Mouse (Mus musculus) frontal cortex, postnatal 36 days (tissue): ENCODE results near the gene Tulp1.
"Not testable (repeated sequence)": the region's sequence is repeated elsewhere in the genome, so short reads cannot be mapped to it uniquely, and the experiment has no call there.

Experiments used
- DNase-seq, 2 experiments: peaks; one replicate each; pipeline ENCODE4 v3.0.0; 2022; ENCODE audit warnings: low spot score in 2 of 2

The Tulp1 gene

DNA sequence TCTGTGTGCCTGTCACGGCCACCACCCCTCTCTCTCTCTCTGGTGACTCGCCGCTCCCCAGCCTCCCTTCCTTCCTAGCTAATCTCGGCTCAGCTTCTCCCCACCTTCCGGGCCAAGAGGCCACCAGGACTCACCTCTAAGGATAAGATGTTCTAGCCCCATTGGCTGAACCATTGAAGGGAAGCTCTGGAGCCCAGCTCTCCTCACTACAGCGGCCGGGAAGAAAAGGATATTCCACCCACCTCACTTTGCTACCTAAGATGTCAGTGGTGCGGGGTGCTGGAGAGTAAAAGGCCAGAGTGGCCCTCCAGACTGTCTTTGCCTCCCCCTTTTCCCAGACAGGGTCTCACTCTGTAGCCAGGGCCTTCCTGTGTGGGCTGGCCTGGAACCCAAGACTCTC lies at the start of gene Tulp1:
Gene Tulp1 (minus strand): TSS at position 101 of the 400 bp plus-strand sequence.
- no peak for DNase-seq

DNA sequence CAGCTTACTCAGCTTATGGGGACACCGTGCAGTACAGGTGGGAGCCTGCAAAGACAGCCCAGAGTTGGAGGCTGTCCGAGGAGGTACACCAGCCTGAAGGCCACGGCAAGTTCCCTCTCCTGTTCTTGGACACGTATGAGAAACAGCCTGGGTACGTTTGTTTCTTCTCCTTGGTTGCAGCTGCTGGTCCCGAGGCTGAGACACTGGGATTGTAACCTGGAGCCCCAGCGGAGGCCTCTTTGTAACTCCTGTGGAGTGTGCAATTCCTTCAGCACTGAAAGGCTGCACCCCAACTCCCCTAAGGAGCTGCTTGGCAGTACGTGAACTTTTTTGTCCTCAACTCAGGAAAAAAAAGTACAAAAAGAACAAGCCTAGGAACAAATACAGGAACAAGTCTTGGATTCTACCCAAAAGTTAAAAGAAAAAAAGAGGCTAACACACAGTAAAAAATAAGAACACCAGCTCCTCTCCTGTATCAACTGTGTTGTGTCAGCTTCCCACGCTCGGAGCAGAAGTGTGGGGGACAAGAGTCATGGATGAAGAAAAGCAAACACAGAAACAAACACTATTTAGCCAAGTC lies 46.4 kb upstream of the Tulp1 start:
- DNase-seq: no peak

DNA sequence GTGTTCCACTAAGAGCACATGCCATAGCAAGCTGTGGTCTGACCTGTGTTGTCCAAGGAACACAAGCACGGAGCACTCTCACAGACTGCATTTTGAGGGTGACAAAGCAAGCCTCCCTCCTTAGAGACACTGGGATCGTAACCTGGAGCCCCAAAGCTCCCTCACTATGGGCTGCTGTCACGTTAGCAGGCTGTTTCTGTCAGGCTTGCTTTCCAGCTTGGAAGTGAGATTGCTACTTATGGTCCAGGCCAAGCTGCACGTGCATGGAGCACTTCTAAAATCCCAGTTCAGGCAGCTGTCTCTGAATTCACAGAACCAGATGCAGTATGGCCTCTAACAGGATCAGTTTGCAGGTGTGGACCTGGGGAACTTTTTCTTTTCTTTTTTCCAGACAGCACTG lies 45.7 kb upstream of the Tulp1 start:
- DNase-seq: no peak

DNA sequence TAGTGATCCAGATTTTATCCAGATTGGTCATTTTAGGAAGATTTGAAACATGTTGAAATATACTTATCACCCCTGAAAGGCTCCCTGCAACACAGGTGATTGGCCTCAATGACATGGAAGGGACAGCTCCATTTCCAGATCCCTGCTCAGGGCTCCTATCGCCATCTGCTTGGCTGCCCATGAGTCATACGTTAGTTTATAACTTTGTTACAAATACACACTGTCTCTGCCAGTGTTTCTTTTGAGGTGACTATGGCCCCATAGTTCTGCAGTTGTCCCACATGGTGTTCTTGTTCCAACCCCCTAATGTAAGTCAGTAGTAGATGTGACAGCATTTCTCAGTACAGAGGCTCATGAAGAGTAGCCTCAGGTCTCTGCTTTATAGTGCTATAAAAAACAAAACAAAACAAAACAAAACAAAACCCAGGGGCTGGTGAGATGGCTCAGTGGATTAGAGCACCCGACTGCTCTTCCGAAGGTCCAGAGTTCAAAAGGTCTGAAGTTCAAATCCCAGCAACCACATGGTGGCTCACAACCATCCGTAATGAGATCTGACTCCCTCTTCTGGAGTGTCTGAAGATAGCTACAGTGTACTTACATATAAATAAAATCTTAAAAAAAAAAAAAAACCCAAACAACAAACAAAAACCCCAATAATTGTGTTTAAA lies 43.4 kb upstream of the Tulp1 start:
- DNase-seq: no peak

DNA sequence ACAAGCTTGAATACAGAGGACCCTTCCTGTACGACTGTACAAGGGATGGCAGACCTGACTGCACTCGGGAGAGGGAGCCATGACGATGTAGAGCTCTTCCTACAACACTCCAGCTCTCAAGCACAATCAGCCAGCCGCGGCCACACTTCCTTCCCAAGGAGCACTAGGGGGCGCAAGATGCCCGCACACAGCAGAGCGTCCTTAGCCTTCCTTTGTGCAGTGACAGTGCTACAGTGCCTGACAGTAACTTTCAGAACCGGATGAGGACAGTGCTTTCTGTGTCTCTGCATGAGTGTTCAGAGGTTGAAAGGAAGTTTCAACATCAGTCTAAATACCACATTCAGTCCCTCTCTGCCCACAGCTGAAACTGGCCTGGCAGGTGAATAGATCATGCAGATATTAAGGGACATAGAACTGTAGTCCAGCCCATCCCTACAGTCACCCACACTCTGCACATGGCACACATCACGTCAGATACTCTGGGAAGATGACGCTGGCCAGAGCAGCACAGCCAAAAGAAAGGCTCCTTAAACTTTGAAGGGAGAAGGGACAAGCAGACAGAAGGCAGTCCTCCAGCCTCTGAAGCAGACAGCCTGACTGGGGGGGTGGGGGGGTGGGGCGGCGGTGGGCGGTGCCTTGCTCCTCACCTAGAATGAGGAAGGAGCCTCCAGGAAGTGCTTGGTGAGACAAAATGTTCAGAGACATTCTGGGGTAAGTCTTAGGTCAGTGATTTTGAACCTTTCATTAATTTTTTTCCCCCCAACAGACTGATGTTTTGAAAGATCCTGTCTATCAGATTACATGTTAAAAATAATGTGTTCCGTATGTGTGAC lies 42.6 kb upstream of the Tulp1 start:
- peak; percentile 78 to 86 for DNase-seq

DNA sequence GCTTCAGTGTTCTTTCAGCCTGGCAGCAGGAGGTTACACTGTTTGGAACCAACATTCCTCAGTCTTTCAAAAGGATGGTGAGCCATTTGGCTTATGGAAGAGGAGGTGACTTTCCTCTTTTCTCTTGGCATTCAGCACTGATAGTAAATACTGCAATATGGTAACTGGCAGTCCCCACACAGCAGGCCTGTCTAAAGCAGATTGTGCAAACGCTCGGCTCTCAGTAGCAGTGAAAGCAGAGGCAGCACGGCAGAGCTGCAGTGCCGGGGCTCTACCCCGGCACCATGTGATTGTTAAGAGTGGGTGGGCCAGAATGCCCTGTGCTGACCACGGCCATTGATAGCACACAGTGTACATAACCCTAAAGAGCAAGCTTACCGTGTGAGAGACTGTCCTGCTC lies 41.4 kb upstream of the Tulp1 start:
- DNase-seq: peak in 1 of 2 experiments; percentile 61

DNA sequence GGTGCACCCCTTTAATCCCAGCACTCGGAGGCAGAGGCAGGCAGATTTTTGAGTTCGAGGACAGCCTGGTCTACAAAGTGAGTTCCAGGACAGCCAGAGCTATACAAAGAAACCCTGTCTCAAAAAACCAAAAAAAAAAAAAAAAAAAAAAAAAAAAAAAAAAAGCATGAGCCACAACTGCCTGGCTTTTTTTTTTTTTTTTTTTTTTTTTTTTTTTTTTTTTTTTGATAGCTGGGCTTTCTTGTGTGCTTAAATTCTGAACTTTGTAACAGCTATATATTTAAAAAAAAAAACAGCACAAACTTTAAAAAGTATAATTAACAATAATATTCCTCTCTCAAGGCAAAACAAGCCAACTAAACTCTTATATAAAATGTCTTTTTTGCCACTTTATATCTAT lies 39.7 kb upstream of the Tulp1 start:
- DNase-seq: not testable (repeated sequence)

DNA sequence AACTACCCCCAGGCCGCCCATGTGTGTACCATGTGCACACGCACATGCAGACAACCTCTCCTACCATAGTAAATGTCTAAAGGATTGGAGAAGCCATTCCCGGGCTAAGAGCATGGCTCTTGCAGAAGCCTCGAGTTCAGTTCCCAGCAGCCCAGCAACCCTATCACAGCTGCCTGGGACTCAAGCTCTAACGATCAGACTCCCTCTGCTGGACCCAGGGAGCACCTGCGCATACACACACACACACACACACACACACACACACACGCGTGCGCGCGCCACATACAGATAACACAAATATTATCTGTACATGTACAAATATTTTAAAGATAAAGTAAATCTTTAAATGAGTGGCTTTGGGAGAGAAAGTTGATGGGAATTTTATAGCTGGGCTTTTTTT lies 39.3 kb upstream of the Tulp1 start:
- DNase-seq: no peak

DNA sequence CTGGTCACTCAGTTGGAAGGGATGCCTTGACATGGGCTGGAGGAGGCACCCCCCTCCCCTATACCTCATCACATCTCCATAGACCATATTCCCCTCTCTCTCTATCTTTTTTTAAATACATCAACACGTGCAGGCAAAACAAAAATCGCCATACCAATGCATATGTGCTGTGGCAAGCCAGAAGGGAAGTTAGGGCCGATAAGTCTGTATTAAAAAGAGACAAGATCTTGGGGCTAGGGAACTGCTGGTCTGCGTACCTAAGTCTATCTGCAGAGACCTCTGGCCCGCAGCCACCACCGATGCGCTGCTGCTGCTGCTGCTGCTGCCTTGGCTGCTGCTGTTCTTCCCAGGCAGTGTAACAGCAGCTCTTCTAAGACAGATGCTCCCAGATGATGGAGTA lies 30.0 kb upstream of the Tulp1 start:
- no peak for DNase-seq

DNA sequence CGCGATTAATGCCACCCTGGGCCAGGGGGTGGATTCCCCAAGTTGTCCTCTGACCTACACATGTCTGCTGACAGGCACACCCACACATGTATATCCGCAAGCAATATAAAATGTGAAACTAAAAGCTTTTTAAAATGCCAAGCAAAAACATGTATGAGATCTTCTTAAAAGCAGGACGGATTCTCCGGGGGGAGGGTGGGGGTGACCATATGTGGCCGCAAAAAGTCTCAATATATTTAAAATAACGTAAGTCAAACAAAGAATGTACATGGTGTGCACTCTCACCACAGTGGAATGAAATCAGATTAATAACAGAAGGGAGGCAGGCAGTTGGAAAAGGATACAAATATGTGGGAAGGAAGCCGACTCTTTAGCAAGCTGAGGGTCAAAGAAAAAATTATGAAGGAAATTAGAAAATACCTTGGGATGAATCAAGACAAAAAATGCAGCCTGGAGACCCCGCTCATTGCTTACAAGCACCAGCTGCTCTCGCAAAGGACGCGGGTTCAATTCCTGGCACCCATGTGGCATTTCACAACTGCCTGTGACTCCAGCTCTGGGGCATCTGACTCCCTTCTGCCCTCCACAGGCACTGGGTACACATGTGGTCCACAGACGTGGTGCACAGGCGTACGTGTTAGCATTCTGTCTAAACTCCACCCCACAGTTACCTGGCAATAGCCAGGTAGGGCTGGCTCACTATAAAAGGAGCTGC lies 29.2 kb upstream of the Tulp1 start:
- no peak for DNase-seq

DNA sequence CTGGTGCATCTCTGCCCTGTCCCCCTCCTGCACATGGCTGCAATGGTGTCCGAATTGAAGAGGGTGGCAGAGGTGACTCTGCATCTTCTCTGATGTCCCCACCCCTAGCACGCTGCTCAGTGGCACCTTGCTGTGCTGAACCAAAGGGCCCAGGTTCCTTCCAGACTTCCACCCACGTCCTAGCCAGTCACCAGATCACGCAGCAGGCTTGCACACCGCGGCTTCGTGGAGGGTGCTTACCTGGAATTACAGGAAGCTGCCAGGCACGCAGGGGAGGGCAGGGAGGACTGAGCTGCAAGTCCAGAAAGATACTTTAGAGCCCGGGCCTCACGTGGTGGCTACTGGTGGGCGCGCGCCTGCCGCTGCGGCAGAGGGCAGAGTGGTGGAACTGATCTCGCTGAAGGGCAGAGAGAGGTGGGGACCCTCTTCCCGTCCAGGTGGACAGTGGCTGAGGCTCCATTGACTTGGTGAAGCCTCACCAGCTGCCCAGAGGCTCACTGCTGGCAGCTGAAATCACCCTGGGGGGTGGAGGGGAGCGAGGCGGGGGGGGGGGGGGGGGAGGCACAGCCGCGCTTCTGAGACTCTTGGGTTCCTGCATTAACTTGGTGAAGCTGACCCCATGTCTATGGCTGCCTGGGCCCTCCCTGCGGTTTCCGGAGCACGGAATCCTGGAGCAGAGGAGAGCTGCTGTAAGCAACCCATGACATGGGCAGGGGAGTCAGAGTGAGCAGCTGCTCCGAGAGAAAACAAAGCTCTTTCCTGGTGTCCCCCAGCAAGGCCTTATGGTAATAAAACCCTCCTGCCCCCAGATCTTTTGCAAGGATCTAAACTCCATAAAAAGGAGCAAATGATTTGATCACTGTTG lies 26.8 kb upstream of the Tulp1 start:
- no peak for DNase-seq

DNA sequence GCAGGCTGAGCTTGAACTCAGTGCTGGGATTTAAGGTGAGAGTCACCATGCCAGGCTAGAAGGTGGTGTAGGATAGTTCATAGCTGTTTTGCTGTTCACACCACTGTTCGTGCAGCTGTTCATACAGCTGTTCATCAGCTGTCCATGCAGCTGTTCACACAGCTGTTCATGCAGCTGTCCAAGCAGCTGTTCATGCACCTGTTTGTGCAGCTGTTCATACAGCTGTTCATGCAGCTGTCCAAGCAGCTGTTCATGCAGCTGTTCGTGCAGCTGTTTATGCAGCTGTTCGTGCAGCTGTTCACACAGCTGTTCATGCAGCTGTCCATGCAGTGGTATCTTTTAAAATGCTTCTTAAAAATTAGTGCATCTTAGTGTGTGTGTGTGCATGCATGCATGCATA lies 23.5 kb upstream of the Tulp1 start:
- DNase-seq: no peak

DNA sequence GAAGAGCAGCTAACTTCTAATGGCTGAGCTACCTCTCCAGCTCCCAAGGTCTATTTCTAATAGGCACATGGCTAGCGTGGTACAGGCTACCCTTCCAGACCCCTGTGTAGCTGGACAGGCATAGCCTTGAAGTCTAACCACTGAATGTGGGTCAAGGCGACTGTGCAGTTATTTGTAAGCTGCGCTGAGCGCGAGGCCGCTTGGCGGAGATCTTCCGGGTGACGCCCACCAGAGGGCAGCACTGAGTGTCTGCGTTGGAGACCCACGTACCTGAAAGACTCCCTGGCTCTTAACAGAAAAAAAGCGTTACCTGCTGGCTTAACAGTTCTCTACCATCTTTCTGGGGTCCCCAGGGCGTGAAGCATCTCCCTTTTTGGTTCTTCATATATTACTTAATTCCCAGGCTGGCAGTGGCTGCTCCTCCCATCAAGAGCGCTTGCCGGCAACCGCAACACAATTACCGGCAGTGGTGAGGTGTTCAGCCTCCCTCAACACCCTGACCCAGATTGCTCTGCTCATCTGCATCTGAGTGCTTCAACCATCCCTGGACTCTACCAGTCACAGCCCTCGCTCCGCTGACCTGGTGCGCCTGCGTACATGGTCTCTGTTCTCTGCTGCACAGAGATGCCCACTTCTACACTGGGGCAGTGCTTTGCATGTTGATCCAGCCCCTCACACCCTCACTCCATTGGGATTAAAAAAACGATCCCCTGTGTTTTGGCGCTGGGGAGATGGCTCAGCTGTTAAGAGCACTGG lies 21.3 kb upstream of the Tulp1 start:
- peak; percentile 83 to 89 for DNase-seq

DNA sequence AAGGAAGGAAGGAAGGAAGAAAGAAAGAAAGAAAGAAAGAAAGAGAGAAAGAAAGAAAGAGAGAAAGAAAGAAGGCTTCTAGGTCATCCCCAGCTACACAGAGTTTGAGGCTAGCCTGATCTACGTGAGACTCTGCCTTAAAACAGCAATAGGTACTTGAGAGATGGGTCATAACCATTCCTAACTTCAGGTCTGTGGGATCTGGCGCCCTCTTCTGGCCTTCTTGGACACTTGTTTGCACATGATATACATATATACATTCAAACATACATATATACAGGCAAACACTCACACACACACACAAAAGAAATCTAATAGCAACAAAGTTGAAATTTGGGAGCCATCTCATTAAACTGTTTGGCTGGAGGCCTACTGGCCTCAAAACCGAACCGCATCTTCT lies 19.3 kb upstream of the Tulp1 start:
- DNase-seq: no peak

DNA sequence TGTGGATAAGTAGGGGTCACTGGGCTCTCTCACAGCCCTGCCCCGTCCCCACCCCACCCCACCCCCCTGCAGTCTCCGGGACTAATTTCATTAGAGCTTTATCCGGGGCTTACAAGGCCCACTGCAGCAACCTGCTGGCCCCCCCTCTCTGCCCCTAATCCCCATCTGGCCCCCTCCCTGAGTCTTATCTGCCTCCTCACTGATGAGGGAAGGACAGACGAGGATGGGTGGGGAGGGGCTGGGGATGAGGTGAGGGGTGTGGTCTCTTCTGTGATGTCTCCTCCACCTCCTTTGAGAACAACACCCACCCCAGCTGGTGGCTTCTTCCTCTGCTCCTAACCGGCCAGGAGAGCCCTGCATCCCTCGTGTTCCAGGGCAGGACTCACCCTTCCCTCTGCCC lies 15.2 kb upstream of the Tulp1 start:
- no peak for DNase-seq

DNA sequence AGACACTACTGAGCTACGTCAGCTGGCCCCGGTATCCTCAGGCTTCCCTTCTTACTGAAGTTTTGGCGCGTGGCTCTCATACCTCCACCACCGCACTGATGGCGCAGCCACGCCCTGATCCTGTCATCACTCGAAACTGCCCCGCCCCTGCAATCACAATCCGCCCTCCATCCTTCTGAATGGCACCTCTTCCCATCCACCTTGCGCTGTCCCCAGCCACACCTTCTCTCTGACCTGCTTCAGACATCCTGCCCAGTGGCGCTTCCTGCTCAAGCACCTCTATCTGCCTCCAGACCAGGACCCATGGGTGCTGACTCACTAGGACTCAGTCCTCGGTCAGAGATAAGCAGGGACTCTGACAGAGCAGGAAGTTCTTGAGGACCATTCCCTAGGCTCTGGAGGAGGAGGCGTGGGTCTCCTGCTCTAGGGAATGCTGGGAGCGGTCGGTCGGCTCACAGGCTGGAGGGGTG lies 10.6 kb upstream of the Tulp1 start:
- no peak for DNase-seq

DNA sequence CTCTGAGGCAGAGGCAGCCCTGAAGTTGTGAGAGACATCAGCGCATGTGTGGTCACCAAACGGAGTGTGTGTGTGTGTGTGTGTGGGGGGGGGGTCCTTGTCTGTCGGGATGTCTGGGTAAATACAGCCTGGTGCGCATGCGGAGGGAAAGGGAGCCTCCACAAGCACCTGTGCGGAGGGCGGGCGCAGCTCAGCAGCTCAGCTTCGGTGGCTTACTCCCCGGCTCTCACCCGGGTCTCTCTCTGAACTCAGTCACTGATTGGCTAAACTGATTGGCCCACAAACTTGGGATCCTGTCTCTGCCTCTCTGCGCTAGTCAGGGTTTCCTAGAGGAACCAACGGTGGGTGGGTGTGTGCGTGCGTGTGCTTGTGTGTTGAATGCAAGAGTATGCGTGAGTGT lies 9.5 kb upstream of the Tulp1 start:
- no peak for DNase-seq

DNA sequence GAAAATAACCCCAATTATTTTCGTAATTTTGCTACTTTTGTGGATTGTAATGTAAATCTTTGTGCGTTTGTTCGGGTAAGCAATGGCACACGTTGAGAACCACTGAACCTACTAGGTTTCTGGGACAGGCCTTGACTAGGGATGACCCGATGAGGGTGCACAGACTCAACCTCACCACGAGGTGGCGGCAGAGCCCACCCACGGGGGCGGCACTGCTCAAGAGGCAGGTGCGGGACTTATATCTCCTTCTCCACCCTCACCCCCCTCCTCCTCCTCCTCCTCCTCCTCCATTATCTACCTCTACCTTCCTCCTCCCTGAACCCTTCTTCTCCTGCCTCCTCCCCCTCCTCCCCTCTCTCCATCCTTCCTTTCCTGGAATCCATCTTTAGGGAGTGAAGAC lies 8.8 kb upstream of the Tulp1 start:
- DNase-seq: no peak

DNA sequence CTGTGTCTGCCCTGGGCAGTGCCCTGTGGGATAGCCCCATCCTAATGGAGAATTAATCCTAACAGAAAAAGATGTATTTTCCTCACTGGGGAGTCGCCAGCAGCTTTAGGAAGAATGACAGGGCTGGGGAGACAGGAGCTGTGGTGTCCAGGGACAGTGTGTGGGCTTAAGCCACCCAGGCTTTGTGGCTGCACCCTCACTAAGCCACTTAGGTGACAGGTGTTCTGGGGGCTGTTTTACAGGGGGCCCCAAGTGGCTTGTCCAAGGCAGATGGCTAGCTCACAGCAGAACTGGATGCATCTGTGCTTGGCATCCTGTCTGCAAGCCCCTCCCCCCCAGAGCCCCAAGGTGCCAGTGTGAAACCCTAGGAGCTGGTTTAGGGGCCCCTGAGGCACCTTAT lies 6.9 kb upstream of the Tulp1 start:
- no peak for DNase-seq

DNA sequence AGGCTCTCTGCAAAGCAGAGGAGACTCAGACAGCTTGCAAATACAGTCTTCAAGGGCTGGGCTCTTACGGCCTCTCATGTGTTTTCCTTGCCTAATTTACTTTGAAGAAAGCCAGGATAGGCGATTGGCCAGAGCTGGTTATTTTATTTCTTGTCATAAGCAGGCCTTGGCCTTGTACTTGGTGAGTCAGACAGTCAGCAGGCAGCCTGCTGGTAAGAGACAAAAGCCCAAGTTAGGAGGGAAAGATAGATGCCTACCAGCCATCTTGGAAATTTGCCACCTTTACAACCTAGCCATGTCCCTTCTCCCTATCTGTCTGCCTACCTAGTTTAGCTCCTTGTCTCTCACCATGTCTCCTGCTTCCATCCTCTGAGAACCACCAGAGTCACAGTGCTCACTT lies 6.3 kb upstream of the Tulp1 start:
- no peak for DNase-seq

DNA sequence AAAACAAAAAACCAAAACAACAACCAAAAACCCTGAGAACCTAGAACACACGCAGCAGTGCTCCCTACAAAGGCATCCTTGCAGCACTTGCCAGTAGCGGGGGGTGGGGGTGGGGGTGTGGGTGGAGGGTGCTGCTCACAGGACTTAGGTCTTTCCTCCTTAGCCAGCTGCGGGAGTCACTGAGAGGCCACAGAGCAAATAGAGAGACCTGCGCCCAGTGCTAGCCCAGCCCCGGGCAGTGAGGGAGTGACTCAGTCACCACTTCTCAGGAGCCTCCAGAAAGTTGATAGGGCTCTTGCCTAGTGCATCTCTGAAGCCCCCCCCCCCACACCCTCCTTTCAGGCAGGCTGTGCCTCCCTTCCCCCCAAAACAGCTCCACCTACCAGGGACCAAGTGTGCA lies 4.0 kb upstream of the Tulp1 start:
- DNase-seq: no peak
